Mouse (Mus musculus) brown adipose tissue, adult 24 weeks (tissue): ENCODE measurements at regions not wholly inside any gene's neighbourhood (a gene's known extent, or its start where the extent isn't known, plus 50 kb on each side); places are given as distances from the start of the nearest gene placed in this dataset.

Experiments
- H3K27ac ChIP-seq: fragments of 200-500 bp; replicated peaks from 2 replicates; pipeline ENCODE4 v1.5.1; 2012; ENCODE audit warnings: low read depth, mild to moderate bottlenecking, low read length
- H3K4me1 ChIP-seq: fragments of 200-500 bp; 2 replicates; pipeline ENCODE4 v1.6.1; 2012; ENCODE audit warnings: low read length, mixed read lengths; ENCODE audit not compliant: control insufficient read depth, insufficient read depth, insufficient read length
- H3K4me3 ChIP-seq: fragments of 200-500 bp; 2 replicates; pipeline ENCODE4 v1.5.1; 2012; ENCODE audit warnings: low read depth, mild to moderate bottlenecking, low read length, moderate library complexity; ENCODE audit not compliant: insufficient read depth

DNA sequence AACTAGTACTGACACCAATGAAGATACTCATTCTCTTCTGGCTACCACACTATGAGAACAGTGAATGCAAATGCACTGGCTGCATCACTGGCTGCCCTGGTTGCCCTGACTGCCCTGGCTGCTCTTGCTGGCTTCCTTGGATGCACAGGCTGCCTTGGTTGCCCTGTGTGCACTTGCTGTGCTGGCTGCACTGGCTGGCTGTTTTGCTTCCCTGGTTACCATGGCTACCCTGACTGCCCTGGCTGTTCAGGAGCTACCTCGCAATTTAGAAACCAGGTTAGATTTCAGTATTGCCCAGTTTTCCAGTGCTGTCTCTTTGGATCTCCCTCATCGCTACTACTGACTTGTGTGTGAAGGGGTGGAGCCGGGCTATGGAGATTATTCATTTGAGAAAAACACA is 175.7 kb downstream of the Fat4 start:
- Histone ChIP-seq H3K4me1 (no peaks in the 10 kb centered on the region), H3K4me3 (no peak overlapping the region), H3K27ac (no peak overlapping the region)

DNA sequence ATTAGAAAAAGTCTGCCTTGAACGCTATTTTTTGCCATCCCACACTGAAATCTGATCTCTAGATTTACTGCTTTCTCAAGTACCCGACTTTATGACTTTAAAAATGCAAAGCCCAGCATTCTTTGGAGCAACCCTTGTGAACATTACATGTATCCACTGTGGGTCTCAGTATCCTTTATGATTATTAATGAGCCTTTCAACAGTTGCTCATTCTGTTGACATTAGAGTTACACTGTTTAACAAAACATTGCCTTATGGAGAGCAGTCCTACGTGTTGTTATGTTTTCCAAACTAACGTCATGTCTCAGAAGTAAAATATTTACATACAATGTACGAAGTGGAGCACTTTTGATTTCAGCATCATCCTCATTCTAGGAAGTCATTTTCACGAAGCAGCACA is 178.7 kb downstream of the Fat4 start:
- Histone ChIP-seq H3K4me3 (no peak overlapping the region), H3K4me1 (no peaks in the 10 kb centered on the region), H3K27ac (no peak overlapping the region)

GRCm38 (mm10) chr3:39069011-39069410 is 182.3 kb downstream of the Fat4 start:
- Histone ChIP-seq H3K27ac (no peak overlapping the region), H3K4me3 (no peak overlapping the region), H3K4me1 (no peaks in the 10 kb centered on the region)

DNA sequence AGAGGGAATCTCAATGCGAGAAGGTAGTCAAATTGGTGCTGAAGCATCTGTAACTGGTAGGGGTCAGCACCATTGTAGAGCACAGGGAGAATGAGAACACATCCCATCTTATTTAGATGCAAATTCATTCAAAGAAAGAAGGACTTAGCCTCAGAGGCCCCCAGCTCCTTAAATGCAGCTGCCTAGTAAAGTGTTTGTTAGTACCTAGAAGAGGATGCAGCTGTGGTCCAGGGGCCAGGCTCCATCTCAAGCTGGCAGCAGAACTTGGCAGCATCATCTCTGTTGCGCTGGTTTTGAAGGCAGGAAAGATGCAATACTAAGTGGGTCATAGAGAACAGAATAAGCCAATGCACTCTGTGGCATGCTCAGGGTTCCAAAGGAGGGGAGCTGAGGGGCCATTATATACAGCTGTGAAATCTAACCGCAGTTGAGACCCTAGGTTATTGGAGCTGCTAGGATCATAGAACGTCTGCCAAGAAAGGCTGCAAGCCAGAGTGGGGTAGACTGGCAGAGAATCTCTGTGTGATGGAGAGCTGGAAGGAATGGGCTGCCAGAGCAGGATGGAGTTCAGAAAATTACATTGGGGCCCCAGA is 196.0 kb downstream of the Fat4 start:
- Histone ChIP-seq H3K4me1 (no peaks in the 10 kb centered on the region), H3K4me3 (no peak overlapping the region), H3K27ac (no peak overlapping the region)

DNA sequence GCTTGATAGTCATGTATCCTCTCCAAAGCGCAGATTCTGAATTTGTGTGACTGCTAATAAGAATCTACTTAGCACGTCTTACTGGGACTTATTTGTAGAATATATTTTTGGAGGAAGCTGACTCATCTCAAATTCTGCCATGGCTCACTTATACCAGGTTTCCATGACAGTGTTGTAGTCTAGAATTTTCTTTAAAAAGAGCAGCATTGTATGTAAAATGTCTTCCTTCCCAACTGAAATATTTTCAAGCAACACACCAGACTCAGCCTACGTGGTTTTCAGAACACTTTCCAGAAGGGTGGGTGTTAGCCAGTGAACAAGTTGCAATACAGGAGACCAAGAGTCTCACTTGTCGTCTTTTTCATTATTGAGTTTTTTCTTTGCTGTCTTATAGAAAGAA is 202.2 kb downstream of the Fat4 start:
- Histone ChIP-seq H3K27ac (no peak overlapping the region), H3K4me3 (no peak overlapping the region), H3K4me1 (no peaks in the 10 kb centered on the region)

- Histone ChIP-seq H3K4me3 (no peak overlapping the region), H3K27ac (no peak overlapping the region), H3K4me1 (no peaks in the 10 kb centered on the region)
These were observed 215.6 kb downstream of the Fat4 start for GRCm38 (mm10) chr3:39102324-39102723.

- H3K27ac ChIP-seq = no peak overlapping the region
- H3K4me3 ChIP-seq = no peak overlapping the region
- H3K4me1 ChIP-seq = no peaks in the 10 kb centered on the region
These were observed 223.1 kb downstream of the Fat4 start for GRCm38 (mm10) chr3:39109756-39110392.

- H3K27ac ChIP-seq = no peak overlapping the region
- H3K4me1 ChIP-seq = no peaks in the 10 kb centered on the region
- no peak overlapping the region for H3K4me3 ChIP-seq
These were observed 227.3 kb downstream of the Fat4 start for GRCm38 (mm10) chr3:39114056-39114455.

DNA sequence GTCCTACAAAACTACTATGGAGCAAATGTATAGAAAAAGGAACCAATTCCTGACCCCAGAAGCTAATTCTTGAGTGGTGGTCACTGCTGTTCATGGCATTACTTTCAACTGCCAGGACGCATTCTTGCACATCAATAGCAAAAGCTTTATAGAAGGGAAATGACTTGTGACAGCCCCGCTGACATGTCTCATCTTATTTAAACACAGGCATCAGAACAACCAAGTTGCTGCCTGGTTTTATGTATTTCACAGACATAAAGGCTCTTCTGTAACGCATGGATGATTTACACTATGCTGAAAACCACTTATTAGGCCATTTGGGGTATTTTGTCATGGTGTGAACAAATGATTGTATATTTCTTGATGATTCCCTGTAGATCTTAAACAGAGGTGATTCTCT is 228.1 kb downstream of the Fat4 start:
- no peaks in the 10 kb centered on the region for H3K4me1 ChIP-seq
- no peak overlapping the region for H3K27ac ChIP-seq

GRCm38 (mm10) chr3:39115441-39115840 is 228.7 kb downstream of the Fat4 start:
- Histone ChIP-seq H3K27ac (no peak overlapping the region), H3K4me3 (no peak overlapping the region), H3K4me1 (no peaks in the 10 kb centered on the region)

More for the DNA sequence above, 228.1 kb downstream of the Fat4 start:
- H3K4me3 ChIP-seq = no peak overlapping the region

GRCm38 (mm10) chr3:39122250-39122649 is 235.5 kb downstream of the Fat4 start:
- H3K4me3 ChIP-seq = no peak overlapping the region
- H3K4me1 ChIP-seq = no peaks in the 10 kb centered on the region
- no peak overlapping the region for H3K27ac ChIP-seq

DNA sequence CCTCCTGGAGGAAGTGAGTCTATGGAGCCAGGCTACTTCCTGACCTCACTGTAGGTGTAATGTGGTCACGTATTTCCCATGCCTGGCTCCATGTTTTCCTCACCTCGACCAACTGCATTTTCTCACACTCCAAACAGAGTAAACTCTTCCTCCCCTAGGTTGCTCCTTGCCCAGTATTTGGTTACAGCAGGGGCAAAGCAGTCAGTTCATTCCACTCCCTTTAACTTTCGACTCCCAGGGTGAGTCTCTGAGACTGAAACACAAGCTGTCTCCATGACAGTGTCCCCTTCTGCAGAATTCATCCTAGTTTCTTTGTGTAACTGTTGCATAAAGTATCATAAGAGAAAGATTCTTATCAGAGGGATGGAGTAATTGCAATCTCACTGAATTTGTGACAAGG is 243.8 kb downstream of the Fat4 start:
- no peaks in the 10 kb centered on the region for H3K4me1 ChIP-seq
- H3K4me3 ChIP-seq = no peak overlapping the region
- no peak overlapping the region for H3K27ac ChIP-seq

DNA sequence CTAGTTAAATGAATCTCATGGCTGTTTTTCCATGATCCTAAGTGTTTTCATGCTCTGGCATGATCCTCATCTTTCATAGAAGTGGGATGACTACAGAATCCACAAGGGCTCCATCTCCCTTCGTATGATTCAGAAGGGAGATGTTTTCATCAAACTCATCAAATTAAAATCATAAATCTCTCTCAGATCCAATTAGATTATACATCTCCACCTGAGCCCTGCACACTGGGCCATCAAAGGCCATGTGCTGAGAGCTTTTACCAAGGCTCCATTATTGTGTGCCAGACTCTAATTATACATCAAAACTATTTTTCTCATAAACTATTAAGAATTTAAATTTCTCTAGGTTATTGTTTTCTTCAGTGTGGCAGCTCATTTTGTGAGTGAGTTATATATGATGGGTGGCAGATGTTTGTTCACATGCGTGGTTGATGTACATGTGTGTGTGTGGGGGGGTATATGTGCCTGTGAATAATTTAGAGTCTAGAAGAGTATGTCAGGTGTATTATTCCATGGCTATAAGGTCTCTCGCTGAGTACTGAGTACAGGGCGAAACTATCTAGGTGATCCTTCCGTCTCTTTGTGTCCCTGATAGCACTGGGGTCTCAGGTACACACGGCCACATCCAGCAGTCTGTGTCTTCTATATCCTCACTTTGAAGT is 278.4 kb downstream of the Fat4 start:
- Histone ChIP-seq H3K4me3 (no peak overlapping the region), H3K27ac (no peak overlapping the region), H3K4me1 (no peaks in the 10 kb centered on the region)

GRCm38 (mm10) chr3:39182646-39183045 is 295.9 kb downstream of the Fat4 start:
- H3K27ac ChIP-seq = no peak overlapping the region

DNA sequence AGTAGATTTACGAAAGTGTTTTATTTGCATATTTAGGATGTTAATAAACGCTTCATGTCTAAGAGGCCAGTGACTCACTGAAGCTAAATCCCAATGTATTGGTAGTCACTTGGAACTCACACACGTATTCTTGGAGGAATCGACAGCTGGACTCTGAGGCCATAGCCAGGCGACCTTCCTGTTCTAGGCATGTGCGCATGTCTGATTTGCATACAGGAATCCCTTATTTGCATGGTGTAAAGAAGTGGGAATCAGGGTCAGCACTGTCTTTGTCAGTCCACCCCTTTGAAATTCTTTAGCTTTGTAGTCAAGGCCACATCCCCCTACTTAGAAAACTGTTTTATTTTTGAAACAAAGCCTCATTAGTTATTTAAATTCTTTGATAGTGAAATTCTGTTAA is 308.4 kb downstream of the Fat4 start:
- H3K4me1 ChIP-seq = no peaks in the 10 kb centered on the region
- no peak overlapping the region for H3K4me3 ChIP-seq
- no peak overlapping the region for H3K27ac ChIP-seq

More at GRCm38 (mm10) chr3:39182646-39183045, 295.9 kb downstream of the Fat4 start:
- H3K4me3 ChIP-seq = no peak overlapping the region
- no peaks in the 10 kb centered on the region for H3K4me1 ChIP-seq

GRCm38 (mm10) chr3:39202662-39203061 is 315.9 kb downstream of the Fat4 start:
- no peaks in the 10 kb centered on the region for H3K4me1 ChIP-seq
- no peak overlapping the region for H3K27ac ChIP-seq

More at GRCm38 (mm10) chr3:39202662-39203061, 315.9 kb downstream of the Fat4 start:
- H3K4me3 ChIP-seq = no peak overlapping the region
